Mouse (Mus musculus) 416B (cell line): ENCODE measurements around the gene Inpp5a.

Source experiments
- DNase-seq: peaks from one replicate; pipeline ENCODE4 v3.0.0; 2011; ENCODE audit warnings: low read depth

Inpp5a gene

GRCm38 (mm10) chr7:139371389-139371788 is 17.5 kb upstream of the Inpp5a start:
- DNase-seq, result no peak

GRCm38 (mm10) chr7:139377381-139377780 is 11.5 kb upstream of the Inpp5a start:
- peak; percentile 65 for DNase-seq

- DNase-seq, result no peak
Measured at GRCm38 (mm10) chr7:139378355-139378754, 10.6 kb upstream of the Inpp5a start.

- DNase-seq, result no peak
Measured at GRCm38 (mm10) chr7:139379745-139380144, 9.2 kb upstream of the Inpp5a start.

GRCm38 (mm10) chr7:139380225-139380624 is 8.7 kb upstream of the Inpp5a start:
- no peak for DNase-seq

- DNase-seq, result no peak
Measured at GRCm38 (mm10) chr7:139381877-139382276, 7.0 kb upstream of the Inpp5a start.

GRCm38 (mm10) chr7:139382796-139383195 is 6.1 kb upstream of the Inpp5a start:
- DNase-seq, result no peak

- DNase-seq, result no peak
Measured at GRCm38 (mm10) chr7:139384500-139384899, 4.4 kb upstream of the Inpp5a start.

GRCm38 (mm10) chr7:139384916-139385530 is 3.9 kb upstream of the Inpp5a start:
- no peak for DNase-seq

GRCm38 (mm10) chr7:139386933-139387690 is 1.8 kb upstream of the Inpp5a start:
- DNase-seq, result no peak

- no peak for DNase-seq
Measured at GRCm38 (mm10) chr7:139387921-139388669, 814 bp upstream of the Inpp5a start.

- DNase-seq, result no peak
Measured at GRCm38 (mm10) chr7:139389213-139389761, 378 bp downstream of the Inpp5a start.

GRCm38 (mm10) chr7:139390380-139390779 is 1.5 kb downstream of the Inpp5a start:
- DNase-seq, result no peak

GRCm38 (mm10) chr7:139390926-139391325 is 2.0 kb downstream of the Inpp5a start:
- DNase-seq, result peak; percentile 44

- no peak for DNase-seq
Measured at GRCm38 (mm10) chr7:139391691-139392090, 2.8 kb downstream of the Inpp5a start.

GRCm38 (mm10) chr7:139392106-139392505 is 3.2 kb downstream of the Inpp5a start:
- DNase-seq, result no peak

- DNase-seq, result no peak
Measured at GRCm38 (mm10) chr7:139392691-139393235, 3.9 kb downstream of the Inpp5a start.

- DNase-seq, result peak; percentile 48
Measured at GRCm38 (mm10) chr7:139397521-139397920, 8.6 kb downstream of the Inpp5a start.

- no peak for DNase-seq
Measured at GRCm38 (mm10) chr7:139398111-139398510, 9.2 kb downstream of the Inpp5a start.

- DNase-seq, result no peak
Measured at GRCm38 (mm10) chr7:139398530-139399021, 9.7 kb downstream of the Inpp5a start.

- DNase-seq, result peak; percentile 26
Measured at GRCm38 (mm10) chr7:139399572-139399971, 10.7 kb downstream of the Inpp5a start.
